Mouse (Mus musculus) common myeloid progenitor, adult 5-6 weeks (primary cell): ENCODE results near the gene Adamtsl3. TPM values are rescaled to one million over a fixed set of nuclear protein-coding genes. Genes with fewer than 3 reads are reported as not detected.

ENCODE experiments used
- ATAC-seq: replicated peaks from 2 replicates; pipeline ENCODE4 v1.8.0; 2016; ENCODE audit warnings: low read depth, mild to moderate bottlenecking, moderate TSS enrichment, inconsistent platforms; ENCODE audit not compliant: poor library complexity, severe bottlenecking
- total RNA-seq: library from RNA; stranded (forward); fragments of 200-1000, 187-1606 nt; gene quantifications from 2 replicates; pipeline ENCODE4 v1.2.3, GENCODE M21; 2017

Adamtsl3 gene
- total RNA-seq, 1 experiment from 2014 or later: not detected

DNA sequence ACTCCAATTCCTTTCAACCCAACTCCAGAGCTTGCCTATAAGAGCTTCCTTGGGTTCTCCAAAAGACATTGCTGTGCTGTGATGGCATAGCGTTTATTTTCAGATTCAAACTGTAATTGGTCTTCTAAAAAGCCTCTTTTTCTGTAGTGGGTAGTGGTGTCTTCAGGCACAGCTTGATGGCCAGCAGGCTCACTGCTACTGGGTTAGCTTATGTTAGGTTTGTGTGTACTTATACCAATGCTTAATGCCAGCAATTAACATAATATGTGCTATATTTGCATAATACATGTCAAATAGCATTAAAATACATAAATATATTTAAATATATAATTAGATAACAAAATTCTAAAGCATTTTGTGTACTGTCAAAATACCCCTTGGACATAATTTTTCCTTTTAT, 155.5 kb downstream of the Adamtsl3 start:
- no peak for ATAC-seq

DNA sequence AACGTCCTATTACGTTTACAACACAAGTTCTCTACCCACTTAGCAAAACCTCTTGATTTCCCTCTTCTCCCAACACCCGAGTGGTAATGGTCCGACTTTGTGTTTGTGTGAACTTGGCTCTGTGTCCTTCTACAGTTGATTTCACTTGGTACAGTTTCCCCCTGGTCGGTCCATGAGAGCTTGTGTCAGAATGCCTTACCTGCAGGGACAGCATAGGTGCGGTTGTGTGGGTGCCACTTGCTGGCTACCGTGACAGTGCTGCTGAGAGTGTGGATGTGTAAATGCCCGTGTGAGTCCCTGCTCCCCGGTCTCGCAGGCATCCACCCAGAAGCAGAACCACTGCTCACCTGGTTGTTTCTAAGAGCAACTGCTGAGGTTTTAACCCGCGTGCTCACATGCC, 157.4 kb downstream of the Adamtsl3 start:
- no peak for ATAC-seq

DNA sequence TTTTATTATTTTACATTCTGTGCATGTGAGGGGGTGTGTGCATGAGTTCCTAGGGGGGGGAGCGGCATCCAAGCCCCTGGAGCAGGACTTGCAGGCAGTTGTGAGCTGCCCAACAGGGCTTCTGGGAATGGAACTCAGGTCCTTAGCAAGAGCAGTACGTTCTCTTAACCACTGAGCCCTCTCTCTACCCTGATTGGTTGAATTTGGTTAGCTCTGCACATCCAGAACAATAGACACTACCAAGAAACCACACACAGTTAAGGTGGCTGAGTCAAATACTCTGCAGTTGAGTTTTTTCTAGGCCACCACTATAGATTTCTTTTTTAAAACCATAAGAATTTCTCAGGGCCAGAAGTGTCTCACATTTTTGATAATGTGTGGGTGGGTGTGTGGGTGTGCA, 158.7 kb downstream of the Adamtsl3 start:
- ATAC-seq: no peak

DNA sequence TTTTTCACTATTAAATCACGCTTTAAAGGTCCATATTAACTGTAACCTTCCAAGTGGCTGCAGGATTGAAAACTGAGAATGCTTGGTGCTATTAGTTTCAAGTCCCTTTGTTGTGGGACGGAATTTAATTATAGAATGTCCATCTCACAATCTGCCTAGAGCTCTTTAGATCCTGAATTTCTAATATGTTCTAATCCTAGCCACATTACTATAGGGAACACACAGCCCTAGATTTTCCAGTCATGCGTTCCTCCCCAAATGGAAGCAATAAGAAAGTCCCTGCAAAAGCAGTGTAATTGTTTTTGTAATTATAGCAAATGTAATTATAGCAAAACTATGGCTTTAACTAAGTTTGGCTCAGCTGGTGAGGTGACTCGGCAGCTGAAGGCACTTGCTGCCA, 161.6 kb downstream of the Adamtsl3 start:
- no peak for ATAC-seq

DNA sequence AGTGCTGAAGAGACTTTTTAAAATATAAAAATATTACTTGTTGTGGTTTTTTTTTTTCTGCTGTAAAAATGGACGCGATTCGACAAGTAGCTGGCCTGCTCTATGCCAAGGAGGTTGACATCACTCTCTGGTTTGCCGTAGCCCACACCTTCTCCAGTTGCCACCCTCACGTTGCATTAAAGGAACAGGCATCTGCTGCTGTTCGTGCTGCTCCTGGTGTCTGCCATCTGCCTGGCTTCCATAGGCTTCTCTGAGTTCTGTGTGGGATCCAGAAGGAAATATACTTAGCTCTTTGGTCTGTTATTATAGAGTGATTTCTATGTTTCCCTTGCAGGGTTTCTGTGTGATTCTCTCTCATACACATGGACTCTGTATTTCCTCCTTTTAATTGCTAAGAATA, 165.8 kb downstream of the Adamtsl3 start:
- no peak for ATAC-seq

DNA sequence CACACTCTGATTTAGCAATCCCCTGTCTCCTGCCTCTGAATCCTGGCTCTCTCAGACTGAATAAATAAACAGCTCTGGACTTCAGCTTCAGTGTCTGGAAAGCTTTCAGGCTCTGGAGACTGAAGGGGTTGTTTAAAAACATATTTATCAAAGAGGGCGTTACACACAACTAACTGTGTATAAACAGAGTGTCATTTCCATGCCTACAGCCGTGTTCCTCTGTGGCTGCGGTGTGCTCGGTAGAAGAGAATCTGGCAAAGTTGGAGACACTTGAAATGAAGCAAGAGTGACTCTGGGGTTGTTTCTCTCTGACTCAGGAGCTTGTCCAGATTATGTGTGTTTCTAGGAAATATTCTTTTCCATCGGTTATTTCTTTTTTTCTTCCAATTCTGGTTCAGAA, 167.0 kb downstream of the Adamtsl3 start:
- no peak for ATAC-seq

DNA sequence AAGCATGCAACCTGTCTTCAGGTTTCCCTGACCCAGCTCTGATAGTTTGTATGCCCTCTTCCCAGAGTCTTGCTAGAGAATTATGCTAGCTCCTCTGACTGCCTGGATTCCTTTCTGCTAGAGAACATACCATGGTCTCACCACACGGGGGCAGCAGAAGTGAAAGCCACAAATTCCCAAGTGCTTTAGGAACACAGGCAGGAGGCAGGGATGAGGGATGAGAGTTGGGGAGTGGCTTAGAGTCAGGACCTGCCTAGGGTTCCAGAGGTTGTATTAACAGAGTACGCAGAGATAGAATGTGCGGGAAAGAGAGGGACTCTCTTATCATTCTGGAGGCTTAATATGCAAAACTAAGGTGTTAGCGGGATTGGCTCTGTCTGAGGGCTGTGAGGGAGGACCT, 168.6 kb downstream of the Adamtsl3 start:
- ATAC-seq: 0 out of 2 replicates have a peak, but pooled peaks have one; percentile 29

DNA sequence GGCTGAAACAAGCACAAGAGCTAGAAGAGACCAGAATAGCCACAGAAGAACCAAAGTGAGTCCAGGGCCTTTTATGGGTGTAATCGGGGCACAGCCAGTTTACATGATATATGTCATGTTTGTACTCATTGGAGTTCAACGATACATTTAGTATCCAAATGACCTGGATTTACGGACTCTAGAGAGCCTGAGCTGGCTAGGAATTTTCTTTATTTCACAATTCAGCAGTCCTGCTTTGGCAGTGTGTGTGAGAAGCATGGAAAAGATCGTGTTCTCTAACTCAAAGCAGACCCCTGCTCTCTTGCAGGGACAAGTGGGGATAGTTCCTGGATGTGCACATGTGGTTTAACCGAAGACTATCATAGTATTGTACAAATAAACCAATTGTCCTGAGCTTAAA, 195.1 kb downstream of the Adamtsl3 start:
- ATAC-seq: no peak

DNA sequence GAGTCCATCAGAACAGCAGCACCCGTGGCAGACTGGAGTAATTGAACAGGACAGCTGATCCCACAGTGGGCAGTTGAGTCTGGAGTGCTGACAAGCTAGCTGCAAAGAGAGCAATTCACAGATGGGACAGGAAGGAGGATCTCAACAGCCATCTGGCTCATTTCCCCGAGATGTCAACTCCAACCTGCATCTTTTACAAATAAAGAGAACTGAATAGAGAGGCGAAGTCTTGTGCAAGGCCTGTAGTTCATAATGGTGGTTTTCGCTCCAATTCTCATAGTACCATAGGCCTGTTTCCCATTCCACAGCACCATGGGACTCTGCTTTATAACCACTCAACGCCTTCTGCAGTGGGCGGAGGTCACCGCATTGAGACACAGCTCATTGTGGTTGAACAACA, 195.9 kb downstream of the Adamtsl3 start:
- no peak for ATAC-seq

DNA sequence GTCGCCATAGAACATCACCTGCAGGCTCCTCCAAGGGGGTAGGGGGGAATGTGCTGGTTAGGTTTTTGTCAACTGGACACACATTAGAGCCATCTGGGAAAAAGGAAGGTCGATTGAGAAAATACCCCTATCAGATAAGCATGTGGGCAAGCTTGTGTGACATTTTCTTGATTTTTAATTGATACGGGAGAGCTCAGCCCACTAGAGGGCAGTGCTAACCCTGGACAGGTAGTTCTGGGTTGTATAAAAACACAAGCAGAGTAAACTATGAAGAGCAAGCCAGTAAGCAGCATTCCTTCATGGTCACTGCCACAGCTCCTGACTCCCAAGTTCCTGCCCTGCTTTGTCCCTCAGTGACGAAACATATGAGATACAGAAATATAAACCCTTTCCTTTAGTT, 197.7 kb downstream of the Adamtsl3 start:
- ATAC-seq: 0 out of 2 replicates have a peak, but pooled peaks have one; percentile 32

DNA sequence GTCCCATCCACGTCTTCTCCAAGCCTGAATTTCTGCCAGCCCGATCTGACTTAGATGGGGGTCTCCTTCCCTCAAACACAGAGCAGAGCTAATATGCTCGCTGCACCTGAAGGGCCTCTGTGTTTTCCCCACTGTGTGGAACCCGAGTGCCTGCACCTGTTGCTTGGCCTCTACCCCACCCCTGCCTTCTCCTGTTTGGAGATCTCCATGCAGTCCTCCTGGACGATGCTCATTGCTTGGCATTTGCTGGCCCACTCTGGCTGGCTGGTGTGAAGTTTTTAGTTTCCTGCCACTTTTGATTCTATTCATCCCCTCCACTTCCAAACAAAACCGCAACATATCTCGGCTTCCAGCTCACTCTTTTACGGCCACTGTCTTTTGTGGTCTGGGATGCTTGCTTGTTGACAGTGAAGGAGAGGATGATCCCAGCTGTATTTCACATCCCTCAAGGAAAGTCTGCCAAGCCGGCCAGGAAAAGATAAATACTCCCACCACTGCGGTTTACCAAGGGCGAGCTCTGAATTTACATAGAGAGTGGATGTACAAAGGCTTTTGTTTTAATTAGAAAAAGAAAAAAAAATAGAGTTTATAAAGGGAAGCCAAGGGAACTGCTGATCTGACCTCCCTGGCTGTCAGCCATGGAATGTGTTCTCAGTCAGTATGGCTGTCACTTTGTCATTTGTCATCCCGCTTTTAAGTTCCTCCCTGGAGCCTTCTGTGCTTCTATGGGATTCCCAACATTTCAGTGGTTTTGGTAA, 198.4 kb downstream of the Adamtsl3 start:
- no peak for ATAC-seq

DNA sequence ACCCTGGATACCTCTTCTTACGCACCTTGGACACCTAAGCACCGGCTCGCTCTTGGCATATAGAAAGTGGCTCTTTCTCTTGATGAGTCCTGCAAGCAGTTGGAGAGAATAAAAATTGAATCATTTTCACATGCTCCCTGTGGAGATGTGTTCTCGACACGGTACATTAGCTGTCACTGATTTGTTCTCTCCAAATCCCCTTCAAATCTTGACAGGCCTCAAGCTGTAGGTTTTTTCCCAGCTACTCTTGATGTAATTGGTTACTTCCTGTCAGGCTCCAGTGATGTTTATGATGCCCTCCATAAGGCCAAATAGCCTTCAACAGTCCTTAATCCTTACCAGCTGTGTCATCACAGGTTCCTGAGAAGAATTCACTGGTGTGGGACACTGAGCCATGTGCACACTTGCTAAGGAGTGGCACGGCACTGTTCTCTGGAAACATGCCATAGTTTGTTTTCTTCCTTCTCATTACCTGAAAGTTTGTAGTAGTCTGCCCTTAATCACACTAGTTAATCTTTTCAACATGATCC, 209.0 kb downstream of the Adamtsl3 start:
- ATAC-seq: no peak

DNA sequence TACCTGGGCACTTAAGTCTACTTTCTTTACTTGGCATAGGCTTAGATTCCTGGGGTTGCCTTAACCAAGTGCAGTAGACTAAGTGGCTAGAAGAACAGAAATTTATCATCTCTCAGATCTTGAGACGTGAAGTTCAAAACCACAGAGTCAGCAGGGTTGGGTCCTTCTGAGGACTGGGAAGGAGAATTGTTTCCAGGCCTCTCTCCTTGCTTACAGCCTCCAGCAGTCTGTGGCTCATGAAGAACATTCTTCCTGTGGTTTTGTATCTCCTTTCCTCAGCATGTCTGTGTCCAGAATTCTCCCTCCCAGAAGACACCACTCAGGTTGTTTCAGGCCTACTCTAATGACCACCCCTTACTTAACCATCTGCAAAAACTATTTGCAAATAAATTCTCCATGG, 216.5 kb downstream of the Adamtsl3 start:
- ATAC-seq: peak; percentile 69

DNA sequence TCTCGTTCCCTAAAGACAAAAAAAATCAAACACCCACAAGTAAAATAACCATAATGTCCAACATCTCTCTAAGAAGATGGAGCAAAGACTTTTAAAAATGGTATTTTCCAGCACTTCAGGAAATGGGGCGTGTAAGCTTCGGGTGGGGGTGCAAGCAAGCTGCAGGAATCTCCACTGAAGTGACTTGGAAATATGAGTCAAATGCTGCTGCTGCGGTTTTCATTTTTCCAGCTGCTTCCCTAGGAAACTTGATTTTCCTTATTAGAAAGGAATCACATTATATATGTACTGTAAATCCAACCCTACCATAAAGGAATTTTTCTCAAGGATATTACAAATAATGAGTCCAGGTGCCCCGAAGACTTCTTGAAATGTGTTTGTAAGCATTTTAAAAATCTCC, 220.3 kb downstream of the Adamtsl3 start:
- ATAC-seq: no peak

DNA sequence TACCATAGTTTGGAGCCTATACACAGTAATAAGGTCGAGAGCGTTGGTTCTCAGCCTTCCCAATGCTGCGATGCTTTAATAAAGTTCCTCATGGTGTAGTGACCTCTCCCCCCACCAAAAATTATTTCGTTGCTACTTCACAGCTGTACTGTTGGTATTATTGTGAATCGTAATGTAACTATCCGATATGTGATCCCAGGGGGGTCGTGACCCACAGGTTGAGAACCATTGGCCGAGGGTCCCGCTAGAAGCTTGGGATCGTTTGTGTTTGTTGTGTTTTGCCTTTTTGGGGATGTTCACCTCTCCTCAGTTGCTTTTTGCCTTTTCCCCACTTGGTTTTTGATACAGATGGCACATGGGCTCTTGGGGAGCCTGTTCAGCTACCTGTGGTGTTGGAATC, 220.9 kb downstream of the Adamtsl3 start:
- no peak for ATAC-seq

DNA sequence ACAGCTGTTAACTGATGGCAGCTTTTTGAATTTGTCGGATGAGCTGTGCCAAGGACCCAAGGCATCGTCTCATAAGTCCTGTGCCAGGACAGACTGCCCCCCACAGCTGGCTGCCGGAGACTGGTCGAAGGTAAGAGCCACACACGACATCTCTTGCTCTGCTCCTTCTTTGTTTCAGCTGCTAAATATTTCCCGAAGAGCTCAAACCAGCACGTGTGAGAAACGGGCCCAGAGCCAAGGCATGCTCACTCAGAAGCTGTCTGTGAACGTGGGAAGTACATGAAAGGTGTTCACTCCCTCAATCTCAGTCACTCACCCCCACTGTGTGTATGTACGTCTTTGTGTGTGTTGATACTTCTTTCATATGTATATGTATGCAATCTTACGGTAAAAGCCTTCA, 221.6 kb downstream of the Adamtsl3 start:
- no peak for ATAC-seq

DNA sequence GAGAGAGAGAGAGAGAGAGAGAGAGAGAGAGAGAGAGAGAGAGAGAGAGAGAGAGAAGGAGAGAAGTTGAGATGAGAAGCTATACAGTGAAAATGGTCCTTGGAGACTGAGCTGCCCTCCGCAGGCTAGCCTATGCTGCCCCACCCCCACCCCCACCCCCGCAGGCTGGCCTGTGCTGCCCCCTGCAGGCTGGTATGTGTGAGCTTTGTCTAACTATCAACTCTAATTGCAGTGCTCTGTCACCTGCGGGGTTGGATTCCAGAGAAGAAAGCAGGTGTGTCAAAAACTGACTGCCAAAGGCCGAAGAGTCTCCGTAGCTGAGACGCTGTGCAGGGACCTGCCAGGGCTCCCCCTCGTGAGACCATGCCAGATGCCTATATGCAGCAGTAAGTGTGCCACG, 231.2 kb downstream of the Adamtsl3 start:
- no peak for ATAC-seq

DNA sequence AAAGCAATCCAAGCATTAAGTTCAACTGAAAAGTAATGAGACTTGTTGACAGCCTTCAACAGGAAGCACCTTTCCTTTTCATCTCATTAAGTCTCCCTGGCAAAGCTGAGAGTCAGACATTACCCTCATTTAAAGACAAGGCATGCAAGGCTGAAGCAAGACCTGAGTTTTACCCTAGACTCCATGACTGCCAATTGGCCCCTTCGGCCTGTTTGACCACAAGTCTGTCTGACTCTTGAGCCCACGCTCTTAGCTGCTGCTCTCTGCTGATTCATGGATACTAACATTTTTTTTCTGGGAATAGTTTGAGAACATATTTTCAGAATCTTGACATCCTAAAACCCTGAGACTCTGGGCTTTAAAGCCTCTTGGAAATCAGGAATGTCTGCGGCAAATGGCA, 232.3 kb downstream of the Adamtsl3 start:
- no peak for ATAC-seq

DNA sequence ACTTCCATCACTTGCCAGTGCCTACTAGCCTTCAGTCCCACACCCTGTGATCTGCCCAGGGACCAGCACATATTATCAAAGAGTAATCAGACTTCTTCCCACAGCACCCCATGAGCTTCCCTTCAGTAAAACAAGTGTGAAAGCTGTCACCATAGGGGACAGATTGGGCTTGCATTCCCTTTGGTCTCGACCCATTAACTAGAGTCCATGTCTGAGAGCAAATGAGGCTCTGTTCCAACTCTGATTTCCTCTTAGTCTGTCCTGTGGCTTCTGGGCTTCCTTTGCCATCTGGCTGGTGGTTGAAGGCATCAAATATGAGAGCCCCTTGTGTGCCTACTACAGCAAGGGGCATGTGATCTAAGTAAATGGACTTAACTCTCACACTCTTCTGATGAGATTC, 237.5 kb downstream of the Adamtsl3 start:
- no peak for ATAC-seq

DNA sequence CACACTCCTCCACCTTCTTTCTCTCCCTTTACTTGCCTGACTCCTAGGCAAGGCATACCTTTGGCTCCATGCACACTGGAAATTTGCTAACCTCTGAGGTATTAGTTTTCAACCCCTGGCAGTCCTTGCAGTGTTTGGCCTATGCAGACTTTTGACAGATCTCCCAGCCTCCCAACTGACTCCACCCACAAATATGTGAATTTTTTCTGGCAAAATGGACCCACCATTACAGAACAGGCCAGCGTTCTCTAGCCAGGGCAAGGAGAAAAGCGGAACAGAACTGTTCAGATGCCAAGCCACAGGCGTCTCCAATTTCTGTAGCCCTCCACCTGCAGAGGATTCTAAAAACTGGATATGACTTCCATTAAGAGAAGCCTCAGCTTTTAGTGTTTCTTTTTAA, 244.5 kb downstream of the Adamtsl3 start:
- no peak for ATAC-seq

DNA sequence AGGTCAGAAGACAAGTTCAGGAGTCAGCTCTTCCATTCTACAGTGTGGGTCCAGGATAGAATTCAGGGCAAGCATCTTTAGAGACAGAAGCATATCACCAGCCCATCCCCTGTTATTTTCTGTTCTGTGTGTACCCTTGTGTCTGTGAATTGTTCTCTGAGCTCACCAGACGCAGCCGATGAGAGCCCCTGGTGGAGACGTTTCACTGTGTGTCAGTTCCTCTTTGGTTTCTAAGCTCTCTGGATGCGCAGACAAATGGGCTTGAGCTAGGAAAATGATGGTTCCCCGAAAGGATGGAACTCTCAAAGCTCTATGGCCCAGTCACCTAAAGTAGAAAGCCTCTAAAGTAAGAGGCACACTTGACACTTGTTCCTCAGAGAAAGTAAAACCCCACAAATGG, 246.3 kb downstream of the Adamtsl3 start:
- ATAC-seq: 0 out of 2 replicates have a peak, but pooled peaks have one; percentile 29

DNA sequence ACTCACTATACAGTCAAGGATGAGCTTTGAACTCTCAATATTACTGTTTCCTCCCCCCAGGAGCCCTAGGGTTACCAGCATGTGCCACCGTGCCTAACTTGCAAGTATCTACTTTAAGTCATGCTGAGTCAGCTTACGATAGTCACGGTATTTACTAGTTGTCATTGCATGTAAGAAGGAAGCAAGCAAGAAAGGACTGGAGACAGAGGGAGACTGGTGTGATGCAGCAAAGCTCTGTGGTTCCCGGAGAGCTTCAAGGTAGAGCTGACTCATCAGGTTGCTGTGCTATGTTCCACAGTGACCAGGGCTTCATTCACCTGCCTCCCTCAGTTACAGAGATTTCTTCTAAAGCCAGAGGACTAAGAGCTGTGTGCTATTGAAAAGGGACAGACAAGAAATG, 247.0 kb downstream of the Adamtsl3 start:
- no peak for ATAC-seq
